Mouse (Mus musculus): ENCODE measurements around the gene Sprr2e. TPM values are rescaled to one million over a fixed set of nuclear protein-coding genes. Genes with fewer than 3 reads are reported as not detected.

The Sprr2e gene
- not detected in 2 replicates for polyA plus RNA-seq (2012; ENCODE audit: insufficient read depth, insufficient read length, missing spikeins)

- TF ChIP-seq POLR2A (IDR thresholded peaks at IDR 0.05; ENCODE audit: borderline replicate concordance, low read depth, low read length) (no peak), CTCF (IDR thresholded peaks at IDR 0.05; ENCODE audit: low read depth, low read length) (no peak)
- no peaks in the 10 kb centered on the region for H3K4me1 ChIP-seq (ENCODE audit: control insufficient read depth, insufficient read depth, low read length)
- H3K27ac ChIP-seq (ENCODE audit: insufficient read depth, low read depth, low read length) = no peak within 1 kb of the TSS
- H3K4me3 ChIP-seq (ENCODE audit: insufficient read depth, low read length) = no peak within 1 kb of the TSS
These were observed at the start of gene Sprr2e for GRCm38 (mm10) chr3:92351843-92352242. Gene Sprr2e (plus strand): TSS chr3:92352143.

- Histone ChIP-seq H3K4me3 (ENCODE audit: insufficient read depth, low read length) (no peak overlapping the region), H3K4me1 (ENCODE audit: control insufficient read depth, insufficient read depth, low read length) (no peaks in the 10 kb centered on the region), H3K27ac (ENCODE audit: insufficient read depth, low read depth, low read length) (no peak overlapping the region)
- no peak for TF ChIP-seq CTCF (IDR thresholded peaks at IDR 0.05; ENCODE audit: low read depth, low read length)
- no peak for TF ChIP-seq POLR2A (IDR thresholded peaks at IDR 0.05; ENCODE audit: borderline replicate concordance, low read depth, low read length)
These were observed 44.5 kb upstream of the Sprr2e start for GRCm38 (mm10) chr3:92307406-92307805.

GRCm38 (mm10) chr3:92316320-92316719, 35.6 kb upstream of the Sprr2e start, which contains the start of gene Sprr2b:
Gene Sprr2b (plus strand): TSS chr3:92316620.
- no peaks in the 10 kb centered on the region for H3K4me1 ChIP-seq (ENCODE audit: control insufficient read depth, insufficient read depth, low read length)
- TF ChIP-seq POLR2A (IDR thresholded peaks at IDR 0.05; ENCODE audit: borderline replicate concordance, low read depth, low read length) = no peak
- no peak for TF ChIP-seq CTCF (IDR thresholded peaks at IDR 0.05; ENCODE audit: low read depth, low read length)
- H3K27ac ChIP-seq (ENCODE audit: insufficient read depth, low read depth, low read length) = no peak within 1 kb of the TSS
- no peak within 1 kb of the TSS for H3K4me3 ChIP-seq (ENCODE audit: insufficient read depth, low read length)

- H3K27ac ChIP-seq (ENCODE audit: insufficient read depth, low read depth, low read length) = no peak overlapping the region
- H3K4me3 ChIP-seq (ENCODE audit: insufficient read depth, low read length) = no peak overlapping the region
- no peak for TF ChIP-seq CTCF (IDR thresholded peaks at IDR 0.05; ENCODE audit: low read depth, low read length)
- no peak for TF ChIP-seq POLR2A (IDR thresholded peaks at IDR 0.05; ENCODE audit: borderline replicate concordance, low read depth, low read length)
- H3K4me1 ChIP-seq (ENCODE audit: control insufficient read depth, insufficient read depth, low read length) = no peaks in the 10 kb centered on the region
These were observed 34.6 kb upstream of the Sprr2e start for GRCm38 (mm10) chr3:92317384-92317783.

GRCm38 (mm10) chr3:92336278-92336677, 15.7 kb upstream of the Sprr2e start:
- H3K4me3 ChIP-seq (ENCODE audit: insufficient read depth, low read length) = no peak overlapping the region
- H3K27ac ChIP-seq (ENCODE audit: insufficient read depth, low read depth, low read length) = no peak overlapping the region
- no peaks in the 10 kb centered on the region for H3K4me1 ChIP-seq (ENCODE audit: control insufficient read depth, insufficient read depth, low read length)
- TF ChIP-seq POLR2A (IDR thresholded peaks at IDR 0.05; ENCODE audit: borderline replicate concordance, low read depth, low read length) = no peak
- no peak for TF ChIP-seq CTCF (IDR thresholded peaks at IDR 0.05; ENCODE audit: low read depth, low read length)

GRCm38 (mm10) chr3:92338840-92339239, 13.1 kb upstream of the Sprr2e start, which contains the start of gene Sprr2d:
Gene Sprr2d (plus strand): TSS chr3:92339140.
- Histone ChIP-seq H3K4me1 (ENCODE audit: control insufficient read depth, insufficient read depth, low read length) (no peaks in the 10 kb centered on the region), H3K4me3 (ENCODE audit: insufficient read depth, low read length) (no peak within 1 kb of the TSS), H3K27ac (ENCODE audit: insufficient read depth, low read depth, low read length) (no peak within 1 kb of the TSS)
- TF ChIP-seq CTCF (IDR thresholded peaks at IDR 0.05; ENCODE audit: low read depth, low read length) = no peak
- no peak for TF ChIP-seq POLR2A (IDR thresholded peaks at IDR 0.05; ENCODE audit: borderline replicate concordance, low read depth, low read length)

GRCm38 (mm10) chr3:92361619-92362018, 9.7 kb downstream of the Sprr2e start:
- TF ChIP-seq POLR2A (IDR thresholded peaks at IDR 0.05; ENCODE audit: borderline replicate concordance, low read depth, low read length) (no peak), CTCF (IDR thresholded peaks at IDR 0.05; ENCODE audit: low read depth, low read length) (no peak)
- H3K4me3 ChIP-seq (ENCODE audit: insufficient read depth, low read length) = no peak overlapping the region
- no peak overlapping the region for H3K27ac ChIP-seq (ENCODE audit: insufficient read depth, low read depth, low read length)
- no peaks in the 10 kb centered on the region for H3K4me1 ChIP-seq (ENCODE audit: control insufficient read depth, insufficient read depth, low read length)

GRCm38 (mm10) chr3:92364887-92365286, 12.9 kb downstream of the Sprr2e start, which contains the start of gene Sprr2f:
Gene Sprr2f (plus strand): TSS chr3:92365187.
- Histone ChIP-seq H3K4me1 (ENCODE audit: control insufficient read depth, insufficient read depth, low read length) (no peaks in the 10 kb centered on the region), H3K27ac (ENCODE audit: insufficient read depth, low read depth, low read length) (no peak within 1 kb of the TSS), H3K4me3 (ENCODE audit: insufficient read depth, low read length) (no peak within 1 kb of the TSS)
- TF ChIP-seq POLR2A (IDR thresholded peaks at IDR 0.05; ENCODE audit: borderline replicate concordance, low read depth, low read length) (no peak), CTCF (IDR thresholded peaks at IDR 0.05; ENCODE audit: low read depth, low read length) (no peak)

GRCm38 (mm10) chr3:92373613-92374012, 21.7 kb downstream of the Sprr2e start:
- TF ChIP-seq POLR2A (IDR thresholded peaks at IDR 0.05; ENCODE audit: borderline replicate concordance, low read depth, low read length) (no peak), CTCF (IDR thresholded peaks at IDR 0.05; ENCODE audit: low read depth, low read length) (no peak)
- no peak overlapping the region for H3K27ac ChIP-seq (ENCODE audit: insufficient read depth, low read depth, low read length)
- H3K4me1 ChIP-seq (ENCODE audit: control insufficient read depth, insufficient read depth, low read length) = no peaks in the 10 kb centered on the region
- no peak overlapping the region for H3K4me3 ChIP-seq (ENCODE audit: insufficient read depth, low read length)

GRCm38 (mm10) chr3:92385385-92385784, 33.4 kb downstream of the Sprr2e start, which contains the start of gene Sprr2h:
Gene Sprr2h (plus strand): TSS chr3:92385685.
- H3K4me3 ChIP-seq (ENCODE audit: insufficient read depth, low read length) = no peak within 1 kb of the TSS
- H3K4me1 ChIP-seq (ENCODE audit: control insufficient read depth, insufficient read depth, low read length) = no peaks in the 10 kb centered on the region
- H3K27ac ChIP-seq (ENCODE audit: insufficient read depth, low read depth, low read length) = no peak within 1 kb of the TSS
- TF ChIP-seq CTCF (IDR thresholded peaks at IDR 0.05; ENCODE audit: low read depth, low read length) (no peak), POLR2A (IDR thresholded peaks at IDR 0.05; ENCODE audit: borderline replicate concordance, low read depth, low read length) (no peak)

Measured in bone marrow macrophage, adult 2 months (primary cell).